Mouse (Mus musculus): ENCODE data around the gene Tusc2.

Gene Tusc2

DNA sequence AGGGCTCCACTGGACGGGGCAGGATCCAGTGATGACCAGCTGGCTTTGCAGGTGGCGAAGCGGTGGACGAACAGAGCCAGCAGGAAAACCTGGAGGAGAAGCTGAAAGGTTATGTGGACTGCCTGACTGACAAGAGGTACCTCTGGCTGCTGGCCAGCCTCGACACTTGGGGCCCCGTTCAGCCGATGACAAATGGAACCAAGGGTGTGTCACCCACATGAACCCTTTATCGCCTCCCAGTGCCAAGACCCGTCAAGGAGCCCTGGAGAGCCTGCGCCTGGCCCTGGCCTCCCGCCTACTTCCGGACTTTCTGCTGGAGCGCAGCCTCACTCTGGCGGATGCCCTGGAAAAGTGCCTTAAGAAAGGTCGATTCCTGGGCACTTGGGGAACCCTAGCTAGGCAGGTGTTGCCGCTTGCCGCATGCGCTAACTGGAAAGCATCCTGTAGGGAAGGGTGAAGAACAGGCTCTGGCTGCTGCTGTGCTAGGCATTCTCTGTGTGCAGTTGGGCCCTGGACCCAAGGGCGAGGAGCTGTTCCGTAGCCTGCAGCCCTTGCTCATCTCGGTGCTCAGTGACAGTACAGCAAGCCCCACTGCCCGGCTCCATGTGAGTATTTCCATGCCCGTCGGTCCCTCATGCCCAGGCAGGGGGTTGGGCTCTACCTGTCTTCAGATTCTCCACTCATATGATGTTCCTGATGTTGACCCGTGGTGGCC lies 27.2 kb downstream of the Tusc2 start:
- no peak for DNase-seq

DNA sequence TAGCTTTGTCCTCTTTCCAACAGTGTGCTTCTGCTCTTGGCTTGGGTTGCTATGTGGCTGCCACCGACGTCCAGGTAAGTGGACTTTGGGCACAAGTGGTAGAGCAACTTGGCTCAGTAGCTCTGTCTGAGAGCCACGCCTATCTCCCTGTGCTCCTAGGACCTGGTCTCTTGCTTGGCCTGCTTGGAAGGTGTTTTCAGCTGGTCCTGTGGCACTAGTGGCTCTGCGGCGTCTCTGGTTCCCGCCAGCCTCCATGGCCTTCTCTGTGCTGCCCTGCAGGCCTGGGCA lies 27.7 kb downstream of the Tusc2 start:
- DNase-seq: no peak

DNA sequence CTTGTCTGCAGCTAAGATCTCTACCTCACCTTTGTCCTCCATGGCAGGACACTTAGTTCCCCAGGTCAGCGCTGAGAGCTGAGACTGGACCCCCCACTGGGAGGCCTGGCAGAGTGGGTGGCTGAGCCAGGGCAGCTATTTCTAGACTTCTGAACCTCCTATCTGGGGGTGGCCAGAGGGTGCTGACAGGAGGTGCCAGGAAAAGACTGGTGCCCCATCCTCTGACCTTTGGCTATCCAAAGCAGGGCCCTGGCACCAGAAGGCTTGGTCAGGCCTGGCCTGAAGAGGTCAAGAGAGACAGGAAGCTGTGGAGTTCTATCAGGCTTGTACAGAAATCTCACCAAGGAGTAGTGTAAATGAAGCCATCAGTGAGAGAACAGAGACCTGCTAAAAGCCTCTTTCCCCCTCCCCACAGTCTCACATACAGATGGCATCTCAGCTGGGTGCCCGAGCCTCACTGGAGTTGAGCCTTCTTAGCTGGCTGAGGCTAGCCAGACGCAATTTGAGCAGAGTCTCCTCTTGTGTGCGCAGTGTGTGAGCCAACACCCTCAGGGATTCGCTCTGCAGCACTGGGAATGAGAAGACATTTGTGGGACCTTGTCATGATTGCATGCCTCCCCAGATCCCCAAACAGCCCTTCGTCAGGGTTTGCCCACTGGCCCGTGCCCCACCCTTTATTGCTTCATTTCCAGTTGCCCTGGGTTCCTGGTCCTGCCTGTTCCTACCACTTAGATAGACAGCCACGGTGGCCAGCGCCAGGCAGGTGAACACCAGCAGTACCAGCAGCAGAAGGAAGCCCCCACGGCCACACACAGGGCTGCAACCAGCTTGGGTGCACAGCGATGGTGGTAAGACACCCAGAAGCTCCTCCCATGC lies 30.3 kb downstream of the Tusc2 start:
- DNase-seq: no peak

DNA sequence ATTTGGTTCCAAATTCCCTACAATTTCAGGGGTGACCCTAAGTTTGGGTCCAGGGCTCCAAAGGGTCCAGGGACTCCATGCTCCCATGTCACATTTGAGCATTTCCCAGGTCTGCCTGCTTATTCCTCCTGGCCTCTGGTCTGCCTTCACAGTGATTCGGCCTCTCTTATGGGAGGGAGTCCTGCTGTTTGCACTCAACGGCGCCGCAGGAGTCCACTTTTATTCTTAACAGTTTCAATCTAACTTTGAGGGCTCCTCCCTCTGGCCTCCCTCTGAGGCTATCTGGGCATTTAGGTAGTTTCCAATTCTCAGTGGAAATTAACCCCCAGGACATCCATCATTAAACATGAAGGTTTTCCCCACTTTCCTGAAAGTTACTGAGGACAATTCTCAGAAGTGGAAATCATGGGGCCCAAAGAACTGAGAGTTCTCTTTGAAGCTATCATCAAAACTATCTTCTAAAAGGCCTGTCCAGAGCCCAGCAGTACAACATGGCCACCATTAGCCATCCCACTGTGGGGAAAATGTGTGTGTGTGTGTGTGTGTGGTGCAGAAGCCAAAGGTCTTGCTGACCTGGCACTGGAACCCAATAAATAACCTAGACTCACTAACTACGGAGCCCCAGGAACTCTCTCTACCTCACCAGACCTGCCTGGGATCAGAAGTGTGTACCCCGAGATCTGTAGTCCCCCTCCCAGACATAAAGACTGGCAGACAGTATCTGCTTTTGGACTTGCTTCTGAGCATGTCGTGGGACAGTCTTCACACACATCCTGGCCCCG lies 31.4 kb downstream of the Tusc2 start:
- no peak for DNase-seq

DNA sequence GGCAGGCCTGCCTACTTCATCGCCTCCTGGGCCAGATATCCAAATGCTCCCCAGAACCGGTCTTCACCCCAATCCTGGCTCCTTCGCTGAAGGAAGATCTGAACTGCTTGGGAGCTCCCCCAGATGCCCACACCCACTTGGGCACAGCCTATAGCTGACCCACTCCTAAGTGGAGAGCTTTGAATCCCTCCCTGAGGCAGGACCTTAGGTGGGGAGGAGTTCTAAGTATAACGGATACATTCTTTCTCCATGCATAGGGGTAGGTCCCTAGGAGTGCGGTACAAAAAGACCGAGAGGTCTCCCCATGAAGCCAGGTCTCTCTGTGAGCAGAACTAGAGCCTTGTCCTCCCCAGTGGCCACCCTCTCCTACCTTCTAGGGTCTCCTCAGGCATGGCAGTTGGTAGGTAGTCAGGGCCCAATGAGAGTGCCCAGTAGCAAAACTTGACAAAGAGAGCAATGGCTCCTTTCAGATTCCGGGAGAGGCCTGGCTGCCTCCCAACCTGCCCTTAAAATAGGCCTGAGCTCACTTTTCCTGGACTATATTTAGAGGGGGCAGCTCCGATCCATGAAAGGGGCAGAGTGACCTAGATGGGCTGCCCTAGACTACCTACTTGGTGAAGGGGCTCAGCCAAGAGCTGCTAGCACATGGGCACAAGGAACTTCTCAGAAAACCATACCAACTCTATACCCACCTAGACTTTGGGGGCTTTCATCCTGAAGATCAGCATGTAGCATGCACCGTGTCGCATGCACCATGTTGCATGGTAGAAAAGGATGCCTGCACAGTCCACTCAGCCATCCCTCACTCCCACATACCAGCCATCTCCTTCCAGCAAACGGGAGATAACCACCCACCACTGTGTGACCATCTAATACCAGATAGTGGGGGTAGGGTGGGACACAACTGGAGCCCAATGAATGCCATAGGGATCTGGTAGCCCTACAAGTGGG lies 33.8 kb downstream of the Tusc2 start:
- DNase-seq: no peak

DNA sequence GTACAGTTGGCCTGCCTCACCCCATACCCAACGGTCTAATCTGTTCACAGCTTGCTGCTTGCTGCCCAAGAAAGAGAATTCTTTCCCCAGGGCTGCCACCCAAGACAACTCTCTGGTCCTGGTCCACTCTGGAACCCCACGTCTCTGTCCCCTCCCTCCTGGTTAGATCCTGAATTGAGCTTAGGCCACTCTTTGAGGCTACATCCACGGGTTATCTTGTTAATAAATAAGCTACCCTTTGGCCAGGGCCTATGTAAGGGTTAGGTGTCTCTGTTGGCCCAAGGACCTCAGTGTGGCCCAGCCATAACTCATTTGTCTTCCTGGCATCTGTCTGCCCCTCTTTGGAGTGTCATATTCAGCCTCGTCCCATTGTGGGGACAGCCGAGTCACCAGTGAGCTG lies 35.3 kb downstream of the Tusc2 start:
- no peak for DNase-seq

DNA sequence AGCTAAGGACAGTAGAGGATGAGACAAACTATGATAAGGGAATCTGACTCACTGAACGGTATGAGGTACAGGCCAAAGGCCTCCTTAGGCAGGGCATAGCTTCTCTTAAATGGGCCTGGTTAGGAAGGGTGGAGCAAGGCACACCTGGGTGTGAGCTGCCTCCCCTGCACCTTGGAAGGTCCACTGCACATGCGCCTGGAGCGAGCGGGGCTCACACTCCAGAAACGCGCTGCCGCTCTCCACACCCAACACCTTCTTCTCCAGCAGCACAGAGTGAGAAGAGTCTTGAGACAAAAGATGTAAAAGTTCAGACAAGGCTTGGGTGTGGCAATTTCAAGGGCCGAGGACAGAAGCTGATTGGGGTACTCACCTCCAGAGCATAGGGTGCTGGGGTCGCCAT lies 36.4 kb downstream of the Tusc2 start:
- DNase-seq: no peak

DNA sequence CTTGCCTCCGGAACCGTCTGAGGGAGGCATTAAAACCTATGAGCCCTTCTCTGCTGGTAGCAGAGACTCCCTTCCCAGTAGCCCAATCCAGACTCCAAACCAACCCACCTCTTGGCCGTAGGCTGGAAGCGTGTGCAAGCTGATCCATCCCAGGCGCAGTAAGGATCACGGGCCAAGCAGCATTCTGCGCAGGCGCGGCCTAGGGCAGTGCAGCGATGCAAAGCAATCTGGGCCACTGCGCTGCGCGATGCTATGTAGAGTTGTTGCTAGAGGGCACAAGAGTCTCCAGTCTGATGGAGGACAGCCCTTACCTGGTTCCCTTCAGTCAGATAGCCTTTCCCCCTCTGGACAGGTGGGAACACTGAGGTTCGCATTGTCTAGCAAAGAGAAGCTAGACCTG lies 36.8 kb downstream of the Tusc2 start:
- no peak for DNase-seq

DNA sequence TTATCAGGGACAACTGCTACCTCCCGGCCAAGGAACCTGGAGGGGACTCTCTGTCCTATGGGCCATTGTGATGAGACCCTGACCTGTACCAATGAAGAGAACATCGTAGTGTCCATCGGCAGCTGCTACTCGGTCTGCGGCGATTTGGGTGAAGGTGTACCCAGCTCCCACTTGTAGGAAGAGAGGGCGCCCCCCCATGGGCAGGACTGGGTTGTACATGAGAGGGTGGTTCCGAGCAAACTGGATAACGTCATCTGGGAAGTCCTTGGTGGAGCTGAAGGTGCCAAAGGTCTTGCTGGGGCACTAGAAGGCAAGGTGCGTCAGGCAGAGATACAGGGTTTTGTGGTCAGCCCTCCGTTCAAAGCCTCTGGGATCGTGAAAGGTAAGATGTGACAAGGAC lies 37.7 kb downstream of the Tusc2 start:
- DNase-seq: no peak

DNA sequence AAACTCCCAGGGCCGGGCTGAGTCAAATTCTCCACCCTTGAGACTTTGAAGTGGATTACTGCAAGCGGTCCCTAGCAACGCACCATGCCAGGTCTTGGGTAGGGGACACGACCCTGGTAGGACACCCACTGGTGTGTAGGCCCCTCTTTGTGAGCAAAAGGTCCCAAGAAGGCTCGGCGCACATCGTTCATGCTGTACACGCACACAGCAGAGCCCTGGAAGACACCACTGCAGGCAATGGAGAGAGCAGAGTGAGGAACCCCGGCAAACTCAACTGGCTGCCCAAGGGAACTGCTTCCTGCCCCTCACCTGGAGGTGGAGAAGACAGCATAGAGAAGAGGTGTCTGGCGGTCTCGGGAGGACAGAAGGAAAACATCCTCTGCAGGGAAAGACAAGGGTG lies 38.2 kb downstream of the Tusc2 start:
- DNase-seq: no peak

DNA sequence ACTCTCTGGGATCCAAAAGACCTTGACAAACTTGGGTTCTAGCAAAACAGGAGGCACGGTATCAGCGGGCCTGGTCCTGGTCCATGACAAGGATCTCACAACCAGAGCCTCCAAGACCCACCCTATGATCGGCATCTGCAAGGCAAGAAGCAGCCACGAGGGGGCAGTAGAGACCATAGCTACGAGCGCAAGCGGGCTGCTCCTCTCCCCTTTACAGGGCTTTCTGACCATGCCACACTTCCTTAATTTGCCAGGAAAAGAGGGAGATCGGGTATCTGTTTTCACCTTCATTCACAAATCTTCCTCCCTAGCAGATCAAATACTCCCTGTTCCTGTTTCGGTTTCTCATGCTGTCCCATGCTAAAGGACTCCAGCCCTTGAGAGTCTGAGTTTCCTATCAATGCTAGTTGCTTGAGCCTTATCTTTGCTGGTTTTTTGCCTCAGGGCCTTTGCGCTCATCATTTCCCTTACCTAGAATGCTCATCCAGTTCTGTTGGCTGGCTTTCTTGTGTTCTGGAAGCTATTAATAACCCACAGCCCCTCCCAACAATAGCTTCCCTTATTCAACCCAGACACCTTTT lies 39.1 kb downstream of the Tusc2 start:
- DNase-seq: peak; percentile 85

DNA sequence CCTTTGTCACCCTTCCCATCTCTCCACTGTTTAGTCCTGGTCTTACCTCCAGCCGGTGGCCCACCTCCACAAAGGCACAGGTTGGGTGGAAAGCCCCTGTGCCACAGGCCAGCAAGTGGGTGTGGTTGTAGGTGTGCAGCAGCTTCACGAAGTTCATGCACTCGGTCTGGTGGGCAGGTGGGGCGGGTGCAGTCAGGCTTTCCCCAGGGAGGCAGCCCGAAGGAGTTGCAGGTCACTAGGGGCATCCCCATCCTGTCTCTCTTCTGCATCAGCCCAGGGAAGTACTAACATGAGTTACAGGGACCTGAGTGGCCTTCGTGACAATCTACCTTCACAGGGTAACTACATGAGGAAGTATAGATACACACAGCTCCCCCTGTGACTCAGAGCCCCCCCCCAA lies 40.2 kb downstream of the Tusc2 start:
- no peak for DNase-seq

DNA sequence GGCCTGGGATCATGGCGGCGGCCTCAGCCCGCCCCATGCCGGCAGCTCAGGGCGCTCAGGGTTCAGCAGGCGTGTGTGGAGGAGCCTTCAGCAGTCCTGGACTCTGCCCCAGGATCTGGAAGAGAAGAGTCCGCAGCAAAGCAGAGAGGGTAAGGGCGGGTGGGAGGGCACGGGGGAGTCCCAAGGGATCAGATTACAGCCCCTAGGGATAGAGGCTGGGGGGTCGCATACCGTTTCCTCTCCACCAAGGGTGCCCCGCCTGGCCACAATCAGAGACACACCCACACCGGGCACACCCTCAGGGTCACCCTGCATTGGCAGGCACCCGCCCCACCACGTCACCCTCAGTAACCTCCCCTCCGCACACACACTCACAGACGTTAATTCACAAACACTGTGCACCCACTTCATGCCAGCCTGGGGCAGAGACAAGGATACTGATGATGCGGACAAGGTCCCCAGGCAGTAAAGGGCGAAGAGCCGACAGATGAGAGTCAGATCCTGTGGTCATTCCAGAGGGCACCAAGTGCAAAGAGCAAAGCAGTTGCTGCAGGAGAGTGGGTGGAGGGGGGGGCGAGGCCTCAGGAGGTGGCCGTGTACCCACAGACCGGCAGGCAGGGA lies 42.1 kb downstream of the Tusc2 start:
- DNase-seq: no peak

DNA sequence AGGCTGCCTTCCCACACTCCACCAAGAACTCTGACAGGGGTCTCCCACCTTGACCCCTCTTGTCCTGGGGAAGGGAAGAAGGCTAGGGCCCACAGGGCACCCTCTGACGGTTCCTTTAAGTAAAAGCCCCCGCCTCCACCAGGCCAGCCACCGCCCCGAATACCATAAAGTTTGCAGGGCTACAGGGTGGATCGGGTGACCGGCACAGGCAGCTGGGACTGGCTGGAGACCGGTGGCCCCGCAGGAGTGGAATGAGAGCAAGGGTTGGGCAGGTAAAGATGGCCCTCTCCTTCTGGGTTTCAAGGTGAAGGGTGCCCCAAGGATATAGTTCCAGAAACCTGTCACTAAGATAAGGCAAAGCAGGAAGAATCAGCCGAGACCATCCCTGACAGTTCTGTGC lies 43.5 kb downstream of the Tusc2 start:
- DNase-seq: no peak

DNA sequence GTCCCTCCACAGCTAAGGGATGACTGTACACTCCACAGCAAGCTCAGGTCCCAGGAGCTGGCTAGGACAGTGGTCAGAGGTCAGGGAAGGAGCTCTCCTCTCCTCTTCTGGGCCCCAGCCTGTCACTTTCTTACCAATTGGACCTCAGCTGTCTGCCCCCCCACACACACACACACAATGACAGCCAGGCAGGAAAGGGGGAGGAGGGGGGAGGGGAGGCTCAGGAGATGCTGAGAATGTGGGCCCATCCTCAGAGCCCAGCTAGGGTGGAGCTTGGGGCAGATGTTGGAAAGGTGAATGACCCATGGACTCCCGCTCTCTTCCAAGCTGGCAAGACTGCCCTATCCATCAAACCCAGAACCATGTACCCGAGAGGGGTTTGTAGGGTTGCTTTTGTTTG lies 44.0 kb downstream of the Tusc2 start:
- no peak for DNase-seq

DNA sequence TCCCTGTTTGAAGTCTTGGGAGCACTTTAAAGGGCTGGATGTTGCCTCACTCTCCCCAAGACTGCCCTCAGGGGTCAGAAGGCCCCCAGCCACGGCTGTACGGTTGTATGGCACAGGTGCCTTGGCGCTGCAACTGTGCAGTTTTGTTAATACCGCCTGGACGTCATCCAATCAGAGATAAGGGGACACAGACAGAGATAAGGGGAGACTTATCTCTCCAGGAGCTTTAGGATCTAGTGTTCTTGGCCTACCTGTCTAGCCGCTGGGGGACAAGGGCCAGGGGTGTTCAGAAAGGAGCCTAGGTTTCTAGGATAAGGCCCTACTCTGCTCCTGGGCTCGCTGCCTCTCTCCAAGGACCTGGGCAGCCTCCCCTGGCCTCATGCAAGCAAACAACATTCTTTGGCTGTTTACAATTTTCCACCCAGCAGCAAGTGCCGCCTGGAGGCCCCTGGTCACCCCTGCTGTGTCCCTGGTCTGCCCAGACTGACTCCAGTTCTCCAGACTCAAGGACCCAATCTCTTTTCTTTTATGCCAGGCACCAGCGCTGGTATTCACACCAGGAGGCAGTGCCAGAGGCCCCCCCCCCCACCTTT lies 44.7 kb downstream of the Tusc2 start:
- DNase-seq: no peak

DNA sequence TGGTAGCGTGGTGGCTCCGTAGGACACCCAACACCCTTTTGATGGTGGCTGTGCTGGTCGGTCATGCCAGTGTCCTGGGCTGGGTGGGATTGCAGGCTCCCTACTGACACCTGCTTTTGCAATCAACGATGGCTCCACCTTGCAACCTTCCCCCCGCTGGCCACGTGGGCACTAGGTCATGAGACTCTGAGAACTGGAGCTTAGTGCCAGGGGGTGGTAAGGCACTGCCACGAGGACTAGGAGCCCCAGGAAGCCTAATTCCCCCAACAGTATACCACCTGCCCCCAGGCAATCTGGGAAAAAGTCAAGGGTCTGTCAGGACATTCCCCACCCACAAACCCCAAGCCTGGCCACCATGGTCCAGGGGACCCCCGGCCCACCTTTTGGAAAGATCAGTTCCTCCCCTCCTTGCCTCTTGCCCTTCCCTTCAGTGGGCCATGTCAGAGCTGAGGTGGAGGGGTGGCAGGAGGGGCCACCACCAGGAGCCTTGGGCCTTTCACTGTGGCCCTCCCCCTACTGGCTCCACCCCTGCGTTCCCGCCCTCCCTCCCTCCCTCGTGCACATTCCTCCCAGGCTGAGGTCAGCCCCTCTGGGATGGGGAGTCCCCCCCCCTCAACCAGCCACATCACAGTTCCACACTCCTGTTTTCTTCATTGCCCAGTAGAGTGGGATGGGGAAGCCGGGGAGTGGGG lies 45.8 kb downstream of the Tusc2 start, which contains the start of gene Sema3b:
Gene Sema3b (minus strand): TSS at position 489 of the 692 bp plus-strand sequence.
- no peak for DNase-seq

DNA sequence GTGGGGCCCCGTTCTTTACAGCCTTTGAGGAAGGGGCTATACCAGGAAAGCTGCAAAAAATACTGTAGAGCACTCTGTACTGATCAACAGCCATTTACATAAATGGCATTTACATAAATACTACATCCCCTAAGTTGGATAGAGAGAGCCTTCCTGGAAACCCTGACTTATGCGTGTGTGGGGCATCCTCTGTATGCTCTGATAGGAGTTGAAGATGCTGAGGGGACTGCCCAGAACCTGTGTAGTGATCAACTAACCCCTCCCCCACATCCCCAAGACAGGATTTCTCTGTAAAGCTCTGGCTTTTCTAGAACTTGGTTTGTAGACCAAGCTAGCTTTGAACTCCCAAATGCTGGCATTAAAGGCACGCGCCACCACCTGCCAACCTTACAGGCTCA lies 46.4 kb downstream of the Tusc2 start:
- DNase-seq: no peak

DNA sequence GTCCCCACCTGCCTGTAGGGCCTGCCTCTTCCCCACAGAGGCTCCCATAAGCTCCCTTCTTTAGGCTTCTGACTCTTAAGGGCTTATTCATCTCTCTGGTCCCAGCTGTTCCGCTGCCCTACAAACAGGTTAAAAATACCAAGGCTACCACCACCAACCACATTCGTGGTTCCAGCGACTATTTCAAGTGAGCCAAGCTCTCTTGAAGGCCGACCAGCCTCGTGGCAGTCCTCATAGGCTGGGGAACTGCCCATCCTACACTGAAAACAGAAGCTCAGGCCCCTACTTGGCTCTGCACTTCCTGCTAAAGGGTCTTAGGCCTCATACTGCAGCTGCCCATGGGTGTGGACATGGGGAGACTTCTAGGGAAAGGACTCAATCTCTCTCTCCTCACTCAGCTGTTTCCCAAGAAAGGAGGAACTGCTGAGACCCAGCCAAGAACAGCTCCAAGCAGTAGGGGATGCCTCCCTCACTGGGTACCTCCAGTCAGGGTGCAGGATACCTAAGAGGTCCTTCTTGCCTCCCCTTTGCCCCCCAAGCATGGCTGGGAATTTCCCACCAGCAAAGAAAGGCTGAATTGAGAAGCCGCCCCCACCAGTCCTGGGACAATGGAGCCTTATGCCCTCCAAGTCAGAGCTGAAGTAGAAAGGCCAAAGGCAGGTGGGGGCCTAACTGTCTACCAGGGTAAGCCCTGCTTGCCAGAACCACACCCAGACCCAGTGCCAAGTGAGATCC lies 48.6 kb downstream of the Tusc2 start:
- peak; percentile 45 for DNase-seq

Data from layer of hippocampus, adult 9-11 months (tissue).